Mouse (Mus musculus) heart, embryonic 14.5 days (tissue): ENCODE data around the gene Zfp689. TPM values are rescaled to one million over a fixed set of nuclear protein-coding genes. Genes with fewer than 3 reads are reported as not detected.
A peak's percentile ranks its signal among the peaks of the same experiment; 100 is the strongest.

ENCODE experiments used
- ATAC-seq: fragments of 200-750 bp; cut with Nextera tagmentation; 2 replicates; pipeline ENCODE4 v1.8.0; 2017; ENCODE audit warnings: low read depth, moderate TSS enrichment; ENCODE audit not compliant: insufficient number of reproducible peaks, insufficient read depth, low FRiP score
- H3K27ac ChIP-seq, 2 experiments: fragments of 200-500 bp in 1 of 2; fragments of 300-500 bp in 1 of 2; sonication (generic) in 1 of 2; replicated peaks in 1 of 2; 2 replicates each; pipeline ENCODE4 v1.5.1; 2012 to 2014; ENCODE audit warnings: low read depth in 2 of 2, low read length in 2 of 2, control low read depth in 1 of 2, mild to moderate bottlenecking in 1 of 2, mixed read lengths in 1 of 2; ENCODE audit not compliant: control insufficient read depth in 1 of 2, insufficient read depth in 1 of 2
- H3K27me3 ChIP-seq: fragments of 300-500 bp; sonication (generic); 2 replicates; pipeline ENCODE4 v1.6.1; 2014; ENCODE audit warnings: mild to moderate bottlenecking, low read length, control low read depth; ENCODE audit not compliant: control insufficient read depth, insufficient read depth
- H3K36me3 ChIP-seq: fragments of 300-500 bp; sonication (generic); 2 replicates; pipeline ENCODE4 v1.6.1; 2014; ENCODE audit warnings: mild to moderate bottlenecking, control low read depth, low read length, mixed read lengths; ENCODE audit not compliant: control insufficient read depth, insufficient read depth
- H3K4me1 ChIP-seq, 2 experiments: fragments of 200-500 bp in 1 of 2; fragments of 300-500 bp in 1 of 2; sonication (generic) in 1 of 2; 2 replicates each; pipeline ENCODE4 v1.6.1; 2012 to 2014; ENCODE audit warnings: low read length in 2 of 2, control low read depth in 1 of 2, mixed read lengths in 1 of 2; ENCODE audit not compliant: control insufficient read depth in 2 of 2, insufficient read depth in 2 of 2
- H3K4me2 ChIP-seq: fragments of 300-500 bp; sonication (generic); 2 replicates; pipeline ENCODE4 v1.6.1; 2014; ENCODE audit warnings: mild to moderate bottlenecking, low read length
- H3K4me3 ChIP-seq, 2 experiments: fragments of 200-500 bp in 1 of 2; fragments of 300-500 bp in 1 of 2; sonication (generic) in 1 of 2; 2 replicates each; pipeline ENCODE4 v1.5.1; 2012 to 2014; ENCODE audit warnings: low read length in 2 of 2, mild to moderate bottlenecking in 2 of 2, control low read depth in 1 of 2, low read depth in 1 of 2, moderate library complexity in 1 of 2; ENCODE audit not compliant: control insufficient read depth in 1 of 2, insufficient read depth in 1 of 2
- H3K9ac ChIP-seq: fragments of 300-500 bp; sonication (generic); 2 replicates; pipeline ENCODE4 v1.6.1; 2014; ENCODE audit warnings: mild to moderate bottlenecking, low read length
- H3K9me3 ChIP-seq: fragments of 300-500 bp; sonication (generic); 2 replicates; pipeline ENCODE4 v1.6.1; 2016; ENCODE audit warnings: low read length, control low read depth; ENCODE audit not compliant: control insufficient read depth
- WGBS: fragments of 180-500 bp; shearing (Covaris S2); extraction: QIAGEN DNeasy Blood & Tissue Kit; methylation state at CpG from one replicate; pipeline ENCODE4 v1.1.7; 2014; 5-methylcytosine and 5-hydroxymethylcytosine counted together
- polyA plus RNA-seq: library from polyadenylated mRNA; unstranded; fragments of >200 nt; fragmentation: Nextera tagmentation; extraction: Ambion mirVana; gene quantifications from 2 replicates; pipeline ENCODE4 v1.2.1, GENCODE M21; 2014

The Zfp689 gene
- polyA plus RNA-seq, 1 experiment from 2014 or later: 4.9 TPM

- Histone ChIP-seq H3K4me2 (no peak overlapping the region), H3K9me3 (no peaks in the 10 kb centered on the region), H3K36me3 (peaks cover 51% of the 10 kb centered on the region), H3K27ac (no peak overlapping the region), H3K4me1 (peaks cover 3 to 17% of the 10 kb centered on the region in 2 experiments), H3K4me3 (no peak overlapping the region), H3K9ac (no peak overlapping the region), H3K27me3 (no peaks in the 10 kb centered on the region)
- no peak for ATAC-seq
- 95% methylated on average over 2 of the region's 2 CpGs for WGBS
Measured at GRCm38 (mm10) chr7:127453056-127453455, 4.1 kb upstream of the Zfp689 start.

GRCm38 (mm10) chr7:127449966-127450365, 1.0 kb upstream of the Zfp689 start:
- no peak overlapping the region for H3K27ac ChIP-seq
- peaks cover 3 to 17% of the 10 kb centered on the region in 2 experiments for H3K4me1 ChIP-seq
- H3K27me3 ChIP-seq: no peaks in the 10 kb centered on the region
- H3K9ac ChIP-seq: peak overlapping the region; percentile 98
- H3K4me3 ChIP-seq: peak overlapping the region; percentile 93 to 94; a peak in 3 of 4 replicates
- no peaks in the 10 kb centered on the region for H3K9me3 ChIP-seq
- H3K4me2 ChIP-seq: peak overlapping the region; percentile 86
- H3K36me3 ChIP-seq: peaks cover 50% of the 10 kb centered on the region
- 87% methylated on average over 7 of the region's 7 CpGs for WGBS
- no peak for ATAC-seq

DNA sequence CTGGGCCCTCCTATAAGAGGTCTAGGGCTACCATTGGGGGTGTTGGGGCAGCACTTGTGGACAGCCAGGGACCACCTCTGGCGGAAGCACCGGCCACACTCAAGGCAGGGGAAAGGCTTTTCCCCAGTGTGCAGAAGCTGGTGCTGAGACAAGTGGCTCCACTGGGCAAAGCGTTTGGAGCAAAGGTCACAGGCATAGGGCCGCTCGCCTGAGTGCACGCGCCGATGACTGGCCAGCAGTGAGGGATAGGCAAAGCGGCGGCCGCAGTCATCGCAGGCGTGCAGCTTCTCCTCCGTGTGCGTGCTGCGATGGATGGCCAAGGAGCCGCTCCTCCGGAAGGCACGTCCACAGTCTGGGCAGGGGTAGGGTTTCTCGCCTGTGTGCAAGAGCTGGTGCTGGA, 5.0 kb downstream of the Zfp689 start:
- Histone ChIP-seq H3K27me3 (no peaks in the 10 kb centered on the region), H3K4me1 (no peaks in the 10 kb centered on the region; a peak in 1 of 4 replicates), H3K9ac (no peak overlapping the region), H3K36me3 (peaks cover 51% of the 10 kb centered on the region), H3K27ac (no peak overlapping the region), H3K4me3 (no peak overlapping the region), H3K4me2 (no peak overlapping the region), H3K9me3 (no peaks in the 10 kb centered on the region)
- WGBS: 89% methylated on average over 20 of the region's 20 CpGs
- ATAC-seq: no peak; the same call in 1 of the 2 replicates

DNA sequence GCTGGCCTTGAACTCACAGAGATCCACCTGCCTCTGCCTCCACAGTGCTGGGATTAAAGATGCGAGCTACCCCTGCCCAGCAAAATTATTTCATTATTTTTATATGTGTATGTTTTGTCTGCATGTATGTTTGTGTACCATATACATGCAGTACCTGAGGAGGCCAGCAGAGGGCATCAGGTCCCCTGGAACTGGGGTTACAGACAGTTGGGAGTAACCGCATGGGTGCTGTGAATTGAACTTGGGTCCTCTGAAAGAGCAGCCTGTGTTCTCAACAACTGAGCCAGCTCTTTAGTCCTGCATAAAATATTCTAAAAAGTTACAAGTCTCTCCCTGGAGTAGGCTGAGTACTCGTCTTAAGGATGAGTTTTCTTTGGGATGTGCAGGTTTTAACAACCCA, 11.2 kb downstream of the Zfp689 start:
- peaks cover 5% of the 10 kb centered on the region for H3K9me3 ChIP-seq
- WGBS: 85% methylated on average over 3 of the region's 3 CpGs
- H3K27me3 ChIP-seq: no peaks in the 10 kb centered on the region
- no peak overlapping the region for H3K9ac ChIP-seq
- ATAC-seq: no peak
- no peak overlapping the region for H3K27ac ChIP-seq
- H3K36me3 ChIP-seq: peaks cover 12% of the 10 kb centered on the region
- H3K4me3 ChIP-seq: no peak overlapping the region
- H3K4me2 ChIP-seq: no peak overlapping the region
- no peaks in the 10 kb centered on the region for H3K4me1 ChIP-seq

DNA sequence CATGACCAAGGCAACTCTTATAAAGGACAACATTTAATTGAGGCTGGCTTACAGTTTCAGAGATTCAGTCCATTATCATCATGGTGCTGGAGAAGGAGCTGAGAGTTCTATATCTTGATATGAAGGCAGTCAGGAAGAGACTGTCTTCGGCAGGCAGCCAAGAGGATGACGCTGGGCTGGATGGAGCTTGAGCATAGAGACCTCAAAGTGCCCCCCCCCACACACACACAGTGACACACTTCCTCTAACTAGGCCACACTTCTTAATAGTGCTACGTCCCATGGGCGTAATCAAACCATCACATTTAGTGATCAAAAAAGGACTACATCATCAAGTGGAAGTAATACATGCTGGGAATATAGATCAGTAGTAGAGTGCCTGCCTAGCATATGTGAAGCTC, 13.8 kb downstream of the Zfp689 start:
- H3K27ac ChIP-seq: no peak overlapping the region
- no peaks in the 10 kb centered on the region for H3K4me1 ChIP-seq
- no peaks in the 10 kb centered on the region for H3K36me3 ChIP-seq
- no peak overlapping the region for H3K9ac ChIP-seq
- no peak overlapping the region for H3K4me2 ChIP-seq
- no peak for ATAC-seq
- H3K4me3 ChIP-seq: no peak overlapping the region
- H3K27me3 ChIP-seq: no peaks in the 10 kb centered on the region
- 80% methylated on average over 4 of the region's 4 CpGs for WGBS
- peaks cover 5% of the 10 kb centered on the region for H3K9me3 ChIP-seq

DNA sequence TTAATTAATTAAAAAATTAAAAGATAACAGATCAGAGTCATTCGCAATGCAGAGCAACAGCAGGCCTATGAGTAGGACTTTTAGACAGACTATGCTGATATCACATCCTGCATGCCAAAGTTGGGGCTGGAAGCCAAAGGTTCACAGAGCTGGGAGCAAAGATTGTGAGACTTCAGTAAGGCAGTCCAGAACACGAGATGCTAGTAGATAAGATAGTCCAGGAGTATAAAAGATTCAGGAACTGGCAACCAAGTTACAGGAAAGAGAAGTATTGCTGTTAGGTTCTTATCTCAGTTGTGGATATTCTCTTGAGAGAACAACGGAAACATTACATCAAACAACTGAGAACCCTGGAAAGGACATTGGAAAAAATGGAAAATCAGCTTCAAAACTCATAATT, 22.6 kb downstream of the Zfp689 start:
- H3K4me2 ChIP-seq: no peak overlapping the region
- no peak overlapping the region for H3K27ac ChIP-seq
- 45% methylated on average over 3 of the region's 3 CpGs for WGBS
- no peaks in the 10 kb centered on the region for H3K36me3 ChIP-seq
- no peak overlapping the region for H3K4me3 ChIP-seq
- peaks cover 7% of the 10 kb centered on the region; the same call in 1 of the 2 replicates for H3K27me3 ChIP-seq
- no peak for ATAC-seq
- H3K9me3 ChIP-seq: no peaks in the 10 kb centered on the region
- H3K9ac ChIP-seq: no peak overlapping the region
- H3K4me1 ChIP-seq: peaks cover 0 to under 1% of the 10 kb centered on the region in 2 experiments; a peak in 2 of 4 replicates

DNA sequence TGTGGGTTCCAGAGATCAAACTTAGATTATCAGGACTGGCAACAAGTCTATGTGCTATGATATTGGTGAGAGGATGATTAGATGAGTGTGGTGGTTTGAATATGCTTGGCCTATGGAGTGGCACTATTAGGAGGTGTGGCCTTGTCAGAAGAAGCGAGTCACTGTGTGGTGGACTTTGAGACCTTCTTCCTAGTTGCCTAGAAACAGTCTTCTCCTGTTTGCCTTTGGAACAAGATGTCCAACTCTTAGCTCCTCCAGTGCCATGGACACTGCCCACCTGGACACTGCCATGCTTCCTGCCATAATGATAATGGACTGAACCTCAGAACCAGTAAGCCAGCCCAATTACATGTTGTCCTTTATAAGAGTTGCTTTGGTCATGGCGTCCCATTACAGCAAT, 23.0 kb downstream of the Zfp689 start:
- no peak for ATAC-seq
- no peaks in the 10 kb centered on the region for H3K9me3 ChIP-seq
- H3K27ac ChIP-seq: no peak overlapping the region
- peaks cover 7% of the 10 kb centered on the region; the same call in 1 of the 2 replicates for H3K27me3 ChIP-seq
- H3K4me2 ChIP-seq: no peak overlapping the region
- H3K36me3 ChIP-seq: no peaks in the 10 kb centered on the region
- no peak overlapping the region for H3K9ac ChIP-seq
- H3K4me3 ChIP-seq: no peak overlapping the region
- 79% methylated on average over 2 of the region's 2 CpGs for WGBS
- H3K4me1 ChIP-seq: peaks cover 0 to 5% of the 10 kb centered on the region in 2 experiments; a peak in 2 of 4 replicates

DNA sequence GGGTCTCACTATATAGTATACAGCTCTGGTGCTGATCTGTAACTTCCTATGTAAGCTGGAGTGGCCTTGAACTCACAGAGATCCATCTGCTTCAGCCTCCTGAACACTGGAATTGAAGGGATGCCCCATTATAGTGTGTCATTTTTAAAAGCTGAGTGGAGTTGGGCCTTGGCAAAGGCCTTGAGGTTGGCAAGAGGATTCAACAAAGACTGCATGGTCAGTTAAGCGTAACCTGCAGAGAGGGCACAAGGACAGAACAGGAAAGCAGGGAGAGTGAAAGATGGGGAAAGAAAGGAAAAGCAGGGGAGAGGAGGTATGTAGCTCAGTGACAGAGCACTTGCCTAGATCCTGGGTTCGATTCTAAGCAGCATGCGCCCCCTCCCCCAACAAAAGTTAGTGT, 23.7 kb downstream of the Zfp689 start:
- H3K36me3 ChIP-seq: no peaks in the 10 kb centered on the region
- peaks cover 0 to 6% of the 10 kb centered on the region in 2 experiments; a peak in 2 of 4 replicates for H3K4me1 ChIP-seq
- H3K27me3 ChIP-seq: peaks cover 7% of the 10 kb centered on the region; the same call in 1 of the 2 replicates
- 84% methylated on average over 3 of the region's 3 CpGs for WGBS
- ATAC-seq: no peak
- no peaks in the 10 kb centered on the region for H3K9me3 ChIP-seq
- no peak overlapping the region for H3K4me3 ChIP-seq
- no peak overlapping the region for H3K4me2 ChIP-seq
- H3K9ac ChIP-seq: no peak overlapping the region
- no peak overlapping the region for H3K27ac ChIP-seq
